Mouse (Mus musculus) adrenal gland (tissue): Measurements from ENCODE around the gene Nedd4.

Source experiments
- intact Hi-C: fragments of 180-260 bp; cut with DNase I; formaldehyde crosslinking; loops from one replicate; pipeline ENCODE4 v1.15.1; 2025

Nedd4 gene

GRCm38 (mm10) chr9:72719143-72719542 is 57.0 kb downstream of the Nedd4 start:
- intact Hi-C loops, result no loop called here

DNA sequence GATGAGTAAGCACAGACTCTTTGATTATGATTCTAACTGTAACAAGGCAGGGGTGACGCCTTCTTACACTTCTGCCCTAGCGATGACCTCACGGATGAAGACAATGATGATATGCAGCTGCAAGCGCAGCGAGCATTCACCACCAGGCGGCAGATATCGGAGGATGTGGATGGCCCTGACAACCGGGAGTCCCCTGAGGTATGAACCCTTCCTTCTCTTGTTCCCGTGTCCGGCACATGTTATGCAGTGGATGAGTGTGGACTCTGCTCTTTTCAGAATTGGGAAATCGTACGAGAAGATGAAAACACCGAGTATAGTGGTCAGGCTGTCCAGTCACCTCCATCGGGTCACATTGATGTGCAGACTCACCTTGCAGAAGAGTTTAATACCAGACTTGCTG is 59.1 kb downstream of the Nedd4 start:
- intact Hi-C loops, result no loop called here

DNA sequence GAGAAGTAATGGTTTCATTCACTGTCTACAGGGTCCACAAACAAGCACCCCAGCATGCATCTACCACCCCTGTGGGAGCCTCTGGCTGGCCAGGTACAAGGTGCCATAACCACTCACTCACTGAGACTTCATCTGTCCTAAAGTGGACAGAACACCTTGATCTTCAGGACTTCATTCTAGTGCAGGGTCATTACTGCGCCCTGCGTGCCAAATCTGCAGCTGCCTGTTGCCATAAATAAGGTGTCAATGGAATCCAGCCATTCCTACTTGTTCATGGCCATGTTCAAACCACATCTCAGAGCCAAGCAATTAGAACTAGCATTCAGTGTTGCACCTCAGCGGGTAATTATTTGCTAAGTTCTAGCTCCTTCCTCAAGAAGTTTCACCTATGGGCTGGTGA is 60.5 kb downstream of the Nedd4 start:
- intact Hi-C loops, result no loop called here

DNA sequence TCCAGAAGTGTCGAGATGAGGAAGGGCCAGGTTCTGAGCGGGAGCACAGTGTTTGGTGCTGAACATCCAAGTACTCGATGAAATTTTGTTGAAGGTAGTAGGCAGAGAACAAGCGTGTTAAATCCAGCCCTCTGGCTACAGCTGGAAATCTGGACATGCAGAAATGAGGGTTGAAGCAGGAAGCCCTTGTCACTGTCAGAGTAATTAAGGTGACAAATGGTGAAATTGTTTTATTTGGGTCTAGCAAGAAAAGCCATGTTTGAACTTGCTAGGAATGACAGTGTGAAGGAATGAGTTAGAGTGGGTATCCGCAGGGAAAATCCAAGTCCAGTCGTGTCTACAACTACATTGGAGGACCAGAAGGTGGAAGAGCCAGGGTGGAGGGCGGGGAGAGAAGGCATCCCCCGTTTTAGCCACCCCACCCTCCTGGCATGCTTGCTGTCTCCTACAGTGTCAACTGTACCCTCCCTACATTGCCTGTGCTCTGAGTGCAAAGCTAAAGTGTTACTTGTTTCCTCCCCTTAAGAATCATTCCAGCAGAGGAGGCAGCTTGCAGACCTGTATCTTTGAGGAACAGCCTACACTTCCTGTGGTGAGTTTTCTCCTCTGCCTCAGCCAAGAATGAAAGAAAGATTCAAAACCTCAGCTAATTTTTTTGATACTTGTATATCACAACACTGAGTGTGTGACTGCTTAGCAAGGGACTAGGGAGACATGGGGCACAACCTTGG is 62.5 kb downstream of the Nedd4 start:
- intact Hi-C loops, result no loop called here

DNA sequence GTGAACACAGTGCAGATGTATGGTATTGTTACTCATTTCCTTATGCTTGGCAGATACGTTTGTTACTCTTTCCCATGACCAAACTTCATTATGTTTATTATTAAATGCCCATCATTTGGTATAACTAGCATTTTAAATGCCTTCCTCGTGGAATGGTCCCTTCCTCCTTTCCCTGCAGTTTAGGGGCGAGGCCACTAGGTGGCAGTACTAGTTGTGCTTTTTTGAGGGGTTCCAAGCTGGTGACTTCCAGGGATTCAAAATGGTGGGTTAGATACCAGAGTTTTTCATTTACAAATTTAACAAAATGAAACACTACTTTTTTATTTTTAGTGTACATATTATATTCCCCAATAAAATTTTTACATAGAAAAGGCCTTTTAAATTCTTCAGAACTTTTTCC is 71.8 kb downstream of the Nedd4 start:
- intact Hi-C loops, result no loop called here

DNA sequence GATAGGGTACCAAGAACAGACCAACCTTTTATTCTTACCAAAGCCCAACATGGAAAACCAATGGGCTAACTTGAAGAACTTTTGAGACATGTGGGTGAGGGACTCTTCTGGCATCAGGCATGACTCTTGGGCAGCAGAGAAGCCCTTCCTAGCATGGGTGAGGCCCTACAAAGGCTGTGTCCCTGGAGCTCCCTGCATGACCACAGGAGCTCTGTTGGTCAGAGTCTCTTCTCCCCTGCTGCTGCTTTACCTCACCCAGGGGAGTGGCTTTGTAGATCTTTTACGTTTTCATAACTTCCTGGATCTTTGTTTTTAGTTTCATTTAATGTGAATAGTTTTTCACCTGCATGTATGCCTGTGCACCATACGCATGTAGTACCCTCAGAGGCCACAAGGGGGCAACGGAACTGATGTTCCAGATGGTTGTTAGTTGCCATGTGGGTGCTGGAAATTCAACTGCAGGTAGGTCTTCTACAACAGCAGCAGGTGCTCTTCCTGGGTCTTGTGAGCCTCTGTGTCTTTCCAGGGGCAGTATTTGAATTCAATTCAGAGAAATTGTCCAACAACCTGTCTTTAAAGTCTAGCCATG is 73.8 kb downstream of the Nedd4 start:
- intact Hi-C loops, result no loop called here

- intact Hi-C loops, result no loop called here
These were observed 79.1 kb downstream of the Nedd4 start for GRCm38 (mm10) chr9:72741206-72741605.

DNA sequence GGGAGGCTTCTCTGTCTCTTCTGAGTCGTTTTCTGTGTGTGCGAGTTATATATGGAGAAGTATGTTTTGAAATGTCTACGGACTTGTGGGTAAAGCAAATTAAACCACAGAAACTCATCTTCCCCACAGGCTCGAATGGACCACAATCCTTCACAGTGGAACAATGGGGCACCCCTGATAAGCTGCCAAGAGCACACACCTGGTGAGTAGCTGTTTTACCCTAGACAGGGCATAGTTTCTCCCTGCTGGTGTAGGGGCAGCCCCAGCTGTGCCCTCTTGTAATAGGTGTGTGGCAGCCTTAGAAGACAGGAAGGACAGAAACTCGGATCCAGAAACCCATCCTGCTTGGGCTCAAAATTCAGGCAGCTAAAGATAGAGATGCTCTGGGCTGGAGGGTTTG is 84.1 kb downstream of the Nedd4 start:
- intact Hi-C loops, result no loop called here

DNA sequence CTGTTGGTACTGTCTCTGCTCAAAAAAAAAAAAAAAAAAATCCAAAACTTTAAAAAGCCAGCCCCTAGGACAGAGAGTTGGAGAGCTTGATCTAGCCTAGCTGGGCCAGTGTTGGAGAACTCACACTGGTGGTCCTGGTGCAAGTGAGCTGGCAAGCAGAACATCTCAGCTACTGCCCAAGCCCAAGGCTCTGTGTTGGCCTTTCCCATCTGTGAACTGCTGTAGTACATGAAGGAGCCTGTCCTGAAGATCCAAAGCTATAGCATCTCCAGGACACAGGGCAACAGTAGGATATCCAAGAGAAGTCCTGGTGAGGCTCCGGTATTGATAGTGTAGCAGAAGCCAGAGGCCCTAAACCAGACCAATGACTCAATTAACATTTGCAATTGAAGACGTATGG is 88.1 kb downstream of the Nedd4 start:
- intact Hi-C loops, result no loop called here

DNA sequence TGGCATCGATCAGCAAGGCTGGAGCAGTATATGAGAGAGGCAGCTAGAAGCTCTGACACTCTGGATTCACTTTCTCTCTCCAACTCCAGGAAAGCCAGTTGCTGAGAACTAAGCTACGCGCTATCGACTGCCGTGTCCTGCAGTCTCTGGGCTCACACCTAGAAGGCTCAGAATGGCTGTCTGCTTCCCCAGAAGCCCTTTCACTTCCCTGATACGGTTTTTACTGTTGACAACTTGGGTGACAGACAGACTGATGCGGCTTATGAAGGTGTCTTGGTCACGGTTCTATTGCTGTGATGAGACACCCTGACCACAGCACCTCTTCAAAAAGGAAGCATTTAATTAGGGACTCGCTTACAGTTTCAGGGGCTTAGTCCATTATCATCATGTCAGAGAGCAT is 90.5 kb downstream of the Nedd4 start:
- intact Hi-C loops, result no loop called here

- intact Hi-C loops, result no loop called here
These were observed 91.6 kb downstream of the Nedd4 start for GRCm38 (mm10) chr9:72753741-72754140.

- intact Hi-C loops, result no loop called here
These were observed 95.0 kb downstream of the Nedd4 start for GRCm38 (mm10) chr9:72757143-72757542.

- intact Hi-C loops, result no loop called here
These were observed 96.6 kb downstream of the Nedd4 start for GRCm38 (mm10) chr9:72758705-72759131.

DNA sequence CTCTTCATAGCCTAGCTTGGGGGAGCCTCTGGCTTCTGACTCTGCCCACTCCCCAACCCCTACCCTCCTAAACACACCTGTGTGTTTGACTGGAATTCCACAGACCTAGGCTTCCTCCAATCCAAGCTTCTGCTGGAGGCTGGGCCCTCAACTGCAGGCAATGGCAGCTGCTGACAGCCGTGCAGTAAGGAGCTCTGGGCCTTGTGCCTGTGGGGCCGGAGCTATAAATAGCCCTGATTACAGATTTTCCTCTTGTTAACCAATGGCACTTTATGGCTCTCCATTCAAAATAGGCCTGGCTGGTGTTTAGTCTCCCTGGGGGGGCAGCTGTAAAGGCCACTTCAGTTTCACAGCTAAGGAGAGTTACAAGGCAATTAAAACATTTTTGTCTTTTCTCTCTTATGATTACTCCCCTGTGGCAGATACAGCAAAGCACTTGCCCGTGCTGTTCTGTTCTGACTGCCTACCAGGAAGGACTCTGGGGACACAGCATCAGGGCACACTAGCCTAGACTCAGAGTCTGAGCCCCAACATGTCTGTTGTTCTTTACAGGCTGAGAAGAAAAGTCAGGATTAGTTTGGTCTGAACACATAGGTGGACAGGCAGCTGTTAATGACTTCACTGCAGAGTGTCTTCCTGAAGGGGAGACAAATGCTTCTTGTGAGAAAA is 101.0 kb downstream of the Nedd4 start:
- intact Hi-C loops, result no loop called here

DNA sequence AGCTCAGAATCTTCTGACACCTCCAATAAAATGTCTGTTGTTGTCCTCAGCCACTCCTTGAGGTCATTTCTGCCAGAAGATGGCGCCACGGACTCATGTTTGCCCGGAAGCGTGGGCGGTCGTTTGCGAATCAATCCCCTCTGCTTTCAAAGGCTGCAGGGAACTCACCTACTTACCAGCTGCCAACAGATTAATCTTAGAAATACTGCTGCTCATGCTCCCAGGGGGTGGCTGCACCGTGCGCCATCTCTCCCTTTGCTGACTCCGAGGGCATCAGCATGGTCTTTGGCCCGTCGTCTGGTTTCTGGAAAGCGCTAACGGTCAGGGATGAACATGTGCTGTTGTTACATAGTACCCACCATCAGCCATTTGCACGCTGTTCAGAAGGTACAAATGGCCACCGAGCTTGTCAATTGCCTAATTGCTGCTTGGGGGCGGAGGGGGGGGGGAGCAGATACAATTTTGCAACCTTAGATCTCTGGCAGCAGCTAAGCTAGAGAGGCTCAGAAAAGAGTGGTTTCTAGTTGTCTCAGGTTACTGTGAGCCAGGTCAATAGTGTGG is 104.7 kb downstream of the Nedd4 start:
- intact Hi-C loops, result loop anchor here (1.0 kb wide), 1 partner anchor 117 kb away; no protein-coding TSS in a partner anchor

DNA sequence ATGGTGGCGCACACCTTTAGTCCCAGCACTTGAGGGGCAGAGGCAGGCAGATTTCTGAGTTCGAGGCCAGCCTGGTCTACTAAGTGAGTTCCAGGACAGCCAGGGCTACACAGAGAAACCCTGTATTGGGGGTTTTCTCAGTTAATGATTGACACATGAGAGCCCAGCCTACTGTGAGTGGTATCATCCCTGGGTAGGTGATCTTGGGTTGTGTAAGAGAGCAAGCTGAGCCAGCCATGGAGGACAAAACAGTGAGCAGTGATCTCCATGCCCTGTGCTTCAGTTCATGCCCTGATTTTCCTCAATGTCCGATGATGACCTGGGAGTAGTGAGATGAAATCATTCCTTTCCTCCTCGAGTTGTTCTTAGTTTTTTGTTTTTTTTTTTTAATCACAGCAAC is 112.9 kb downstream of the Nedd4 start:
- intact Hi-C loops, result no loop called here

- intact Hi-C loops, result no loop called here
These were observed 116.9 kb downstream of the Nedd4 start for GRCm38 (mm10) chr9:72779004-72779403.

DNA sequence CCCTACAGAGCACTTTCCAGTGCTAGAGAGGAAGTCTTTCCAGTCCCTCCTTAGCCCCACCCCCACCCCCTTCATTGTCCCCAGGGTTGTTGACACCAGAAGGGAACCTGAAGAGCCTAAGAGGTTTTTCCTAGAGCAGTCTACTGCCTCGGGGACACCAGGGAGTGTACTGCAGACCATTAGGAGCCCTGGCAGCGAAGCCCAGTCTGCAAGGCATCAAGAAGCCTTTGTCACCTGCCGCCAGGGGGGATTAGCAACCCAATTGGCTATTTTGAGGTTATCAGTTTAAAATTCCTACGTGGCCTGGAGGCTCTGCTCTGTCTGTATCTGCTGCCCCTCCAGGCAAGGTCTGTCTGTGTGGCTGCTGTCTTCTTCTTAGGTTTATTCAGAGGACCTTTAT is 117.6 kb downstream of the Nedd4 start:
- intact Hi-C loops, result no loop called here

GRCm38 (mm10) chr9:72780694-72781093 is 118.5 kb downstream of the Nedd4 start:
- intact Hi-C loops, result no loop called here

GRCm38 (mm10) chr9:72781466-72781865 is 119.3 kb downstream of the Nedd4 start:
- intact Hi-C loops, result no loop called here

DNA sequence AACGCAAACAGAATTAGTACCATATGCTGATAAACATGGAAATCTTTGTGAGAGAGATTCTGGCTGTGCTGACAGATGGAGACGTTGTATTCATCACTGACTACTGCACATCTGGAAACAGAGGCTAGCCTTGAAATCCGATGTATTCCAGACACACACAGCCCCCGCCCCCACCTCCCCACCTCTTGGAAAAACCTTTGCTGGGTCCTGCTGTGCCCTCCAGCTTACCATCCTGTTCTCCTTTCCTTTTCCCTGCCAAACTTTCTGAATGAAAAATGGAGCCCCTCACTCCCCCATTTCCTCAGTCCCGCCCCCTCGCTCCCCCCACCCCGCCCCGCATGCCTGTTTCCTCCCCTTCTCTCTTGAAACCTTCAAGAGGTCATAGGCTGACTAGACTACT is 120.0 kb downstream of the Nedd4 start:
- intact Hi-C loops, result no loop called here

GRCm38 (mm10) chr9:72787732-72788131 is 125.6 kb downstream of the Nedd4 start:
- intact Hi-C loops, result no loop called here
